Mouse (Mus musculus) neural tube, embryonic 15.5 days (tissue): ENCODE measurements around the gene Usp54. TPM values are rescaled to one million over a fixed set of nuclear protein-coding genes. Genes with fewer than 3 reads are reported as not detected.
"Not testable (repeated sequence)": the region's sequence is repeated elsewhere in the genome, so short reads cannot be mapped to it uniquely, and the experiment has no call there.

Experiments used
- ATAC-seq: fragments of 200-750 bp; cut with Nextera tagmentation; 2 replicates; pipeline ENCODE4 v1.8.0; 2017; ENCODE audit warnings: mild to moderate bottlenecking, moderate TSS enrichment, moderate library complexity; ENCODE audit not compliant: low FRiP score
- H3K27ac ChIP-seq: fragments of 300-500 bp; sonication (generic); replicated peaks from 2 replicates; pipeline ENCODE4 v1.5.1; 2015; ENCODE audit warnings: mild to moderate bottlenecking, inconsistent platforms
- H3K27me3 ChIP-seq: fragments of 300-500 bp; sonication (generic); replicated peaks from 2 replicates; pipeline ENCODE4 v1.6.1; 2015; ENCODE audit warnings: inconsistent platforms
- H3K36me3 ChIP-seq: fragments of 300-500 bp; sonication (generic); 2 replicates; pipeline ENCODE4 v1.6.1; 2015; ENCODE audit warnings: inconsistent platforms
- H3K4me1 ChIP-seq: fragments of 300-500 bp; sonication (generic); 2 replicates; pipeline ENCODE4 v1.6.1; 2015; ENCODE audit warnings: inconsistent platforms
- H3K4me2 ChIP-seq: fragments of 300-500 bp; sonication (generic); 2 replicates; pipeline ENCODE4 v1.6.1; 2015; ENCODE audit warnings: inconsistent platforms, mild to moderate bottlenecking, moderate library complexity
- H3K4me3 ChIP-seq: fragments of 300-500 bp; sonication (generic); replicated peaks from 2 replicates; pipeline ENCODE4 v1.5.1; 2015; ENCODE audit warnings: mild to moderate bottlenecking, inconsistent platforms
- H3K9ac ChIP-seq: fragments of 300-500 bp; sonication (generic); replicated peaks from 2 replicates; pipeline ENCODE4 v1.6.1; 2015; ENCODE audit warnings: mild to moderate bottlenecking, inconsistent platforms
- H3K9me3 ChIP-seq: fragments of 300-500 bp; sonication (generic); replicated peaks from 2 replicates; pipeline ENCODE4 v1.6.1; 2016; ENCODE audit warnings: inconsistent platforms
- WGBS: fragments of 180-500 bp; shearing (Covaris S2); methylation state at CpG from one replicate; pipeline ENCODE4 v1.1.7; 2015; ENCODE audit warnings: mixed read lengths; 5-methylcytosine and 5-hydroxymethylcytosine counted together
- polyA plus RNA-seq: library from polyadenylated mRNA; unstranded; fragments of >200 nt; fragmentation: Nextera tagmentation; extraction: Ambion mirVana; gene quantifications from 2 replicates; pipeline ENCODE4 v1.2.1, GENCODE M21; 2015

The Usp54 gene
- polyA plus RNA-seq, 1 experiment from 2014 or later = 9.7 TPM

GRCm38 (mm10) chr14:20651722-20652256 is 10.9 kb upstream of the Usp54 start:
- no peaks in the 10 kb centered on the region for H3K36me3 ChIP-seq
- H3K9me3 ChIP-seq = no peaks in the 10 kb centered on the region
- 66% methylated on average over 4 of the region's 4 CpGs for WGBS
- no peak overlapping the region for H3K4me2 ChIP-seq
- no peak overlapping the region for H3K27ac ChIP-seq
- H3K27me3 ChIP-seq = no peaks in the 10 kb centered on the region
- no peaks in the 10 kb centered on the region for H3K4me1 ChIP-seq
- H3K4me3 ChIP-seq = no peak overlapping the region
- no peak overlapping the region for H3K9ac ChIP-seq
- no peak for ATAC-seq

GRCm38 (mm10) chr14:20651000-20651399 is 10.1 kb upstream of the Usp54 start:
- no peak overlapping the region for H3K4me2 ChIP-seq
- H3K9ac ChIP-seq = no peak overlapping the region
- 77% methylated on average over 2 of the region's 2 CpGs for WGBS

GRCm38 (mm10) chr14:20646381-20646780 is 5.5 kb upstream of the Usp54 start:
- H3K4me2 ChIP-seq = no peak overlapping the region
- peaks cover 9% of the 10 kb centered on the region for H3K4me1 ChIP-seq
- no peak overlapping the region for H3K27ac ChIP-seq
- H3K4me3 ChIP-seq = no peak overlapping the region
- H3K9ac ChIP-seq = no peak overlapping the region
- no peaks in the 10 kb centered on the region for H3K36me3 ChIP-seq
- no peaks in the 10 kb centered on the region for H3K27me3 ChIP-seq
- no peaks in the 10 kb centered on the region for H3K9me3 ChIP-seq
- no peak for ATAC-seq

More at GRCm38 (mm10) chr14:20651000-20651399, 10.1 kb upstream of the Usp54 start:
- Histone ChIP-seq H3K4me3 (no peak overlapping the region), H3K27ac (no peak overlapping the region), H3K27me3 (no peaks in the 10 kb centered on the region), H3K36me3 (no peaks in the 10 kb centered on the region), H3K9me3 (no peaks in the 10 kb centered on the region), H3K4me1 (no peaks in the 10 kb centered on the region)
- ATAC-seq = no peak

- H3K27ac ChIP-seq = no peak overlapping the region
- H3K36me3 ChIP-seq = no peaks in the 10 kb centered on the region
- H3K9ac ChIP-seq = no peak overlapping the region
- WGBS = 32% methylated on average over 3 of the region's 3 CpGs
- no peak for ATAC-seq
- H3K27me3 ChIP-seq = no peaks in the 10 kb centered on the region
- no peak overlapping the region for H3K4me2 ChIP-seq
- H3K4me1 ChIP-seq = peaks cover 9% of the 10 kb centered on the region
- H3K9me3 ChIP-seq = no peaks in the 10 kb centered on the region
- no peak overlapping the region for H3K4me3 ChIP-seq
Observed at GRCm38 (mm10) chr14:20645547-20645946, 4.7 kb upstream of the Usp54 start.

GRCm38 (mm10) chr14:20641438-20641875 is 594 bp upstream of the Usp54 start:
- ATAC-seq = no peak
- peak overlapping the region; percentile 88 for H3K4me2 ChIP-seq
- H3K9ac ChIP-seq = peak overlapping the region; percentile 78
- H3K27me3 ChIP-seq = no peaks in the 10 kb centered on the region
- H3K27ac ChIP-seq = peak overlapping the region; percentile 95
- H3K36me3 ChIP-seq = no peaks in the 10 kb centered on the region
- H3K4me3 ChIP-seq = peak overlapping the region; percentile 73
- no peaks in the 10 kb centered on the region for H3K9me3 ChIP-seq
- peaks cover 17% of the 10 kb centered on the region for H3K4me1 ChIP-seq
- WGBS = 17% methylated on average over 10 of the region's 10 CpGs

GRCm38 (mm10) chr14:20639918-20640619 is 794 bp downstream of the Usp54 start:
- Histone ChIP-seq H3K36me3 (no peaks in the 10 kb centered on the region), H3K4me2 (peak overlapping the region; percentile 88), H3K9ac (peak overlapping the region; percentile 78), H3K4me3 (peak overlapping the region; percentile 73), H3K4me1 (peaks cover 17% of the 10 kb centered on the region), H3K27ac (peak overlapping the region; percentile 95), H3K9me3 (no peaks in the 10 kb centered on the region), H3K27me3 (no peaks in the 10 kb centered on the region)
- under 1% methylated on average over 16 of the region's 16 CpGs for WGBS
- ATAC-seq = peak; percentile 65

- H3K4me2 ChIP-seq = no peak overlapping the region
- WGBS = 84% methylated on average over 6 of the region's 6 CpGs
- H3K4me3 ChIP-seq = no peak overlapping the region
- no peaks in the 10 kb centered on the region for H3K36me3 ChIP-seq
- H3K9me3 ChIP-seq = no peaks in the 10 kb centered on the region
- ATAC-seq = no peak
- no peak overlapping the region for H3K27ac ChIP-seq
- H3K4me1 ChIP-seq = peaks cover 17% of the 10 kb centered on the region
- no peaks in the 10 kb centered on the region for H3K27me3 ChIP-seq
- H3K9ac ChIP-seq = no peak overlapping the region
Observed at GRCm38 (mm10) chr14:20638702-20639101, 2.2 kb downstream of the Usp54 start.

GRCm38 (mm10) chr14:20637818-20638574 is 2.9 kb downstream of the Usp54 start:
- Histone ChIP-seq H3K36me3 (no peaks in the 10 kb centered on the region), H3K4me2 (no peak overlapping the region), H3K4me3 (no peak overlapping the region), H3K27ac (no peak overlapping the region), H3K27me3 (no peaks in the 10 kb centered on the region), H3K9me3 (no peaks in the 10 kb centered on the region), H3K9ac (no peak overlapping the region), H3K4me1 (peaks cover 17% of the 10 kb centered on the region)
- ATAC-seq = no peak
- WGBS = 92% methylated on average over 2 of the region's 2 CpGs

- H3K27me3 ChIP-seq, ATAC-seq, H3K27ac ChIP-seq, H3K4me2 ChIP-seq, H3K36me3 ChIP-seq, H3K9ac ChIP-seq, H3K4me3 ChIP-seq, H3K9me3 ChIP-seq: not testable (repeated sequence)
- 97% methylated on average over 3 of the region's 3 CpGs for WGBS
- H3K4me1 ChIP-seq = peaks cover 14% of the 10 kb centered on the region
Observed at GRCm38 (mm10) chr14:20636968-20637367, 3.9 kb downstream of the Usp54 start.

GRCm38 (mm10) chr14:20635546-20635945 is 5.3 kb downstream of the Usp54 start:
- Histone ChIP-seq H3K4me3 (no peak overlapping the region), H3K36me3 (no peaks in the 10 kb centered on the region), H3K27me3 (no peaks in the 10 kb centered on the region), H3K9me3 (no peaks in the 10 kb centered on the region), H3K4me1 (peaks cover 9% of the 10 kb centered on the region), H3K9ac (no peak overlapping the region), H3K4me2 (no peak overlapping the region), H3K27ac (no peak overlapping the region)
- ATAC-seq = no peak
- WGBS = 82% methylated on average over 2 of the region's 2 CpGs

GRCm38 (mm10) chr14:20631253-20631652 is 9.6 kb downstream of the Usp54 start:
- Histone ChIP-seq H3K4me1 (no peaks in the 10 kb centered on the region), H3K36me3 (no peaks in the 10 kb centered on the region), H3K9me3 (no peaks in the 10 kb centered on the region), H3K4me2 (no peak overlapping the region), H3K4me3 (no peak overlapping the region), H3K27me3 (no peaks in the 10 kb centered on the region), H3K27ac (no peak overlapping the region), H3K9ac (no peak overlapping the region)
- 77% methylated on average over 4 of the region's 4 CpGs for WGBS
- no peak for ATAC-seq

GRCm38 (mm10) chr14:20626971-20627370 is 13.9 kb downstream of the Usp54 start:
- no peak overlapping the region for H3K4me3 ChIP-seq
- H3K9ac ChIP-seq = no peak overlapping the region
- no peaks in the 10 kb centered on the region for H3K36me3 ChIP-seq
- H3K4me1 ChIP-seq = no peaks in the 10 kb centered on the region
- H3K4me2 ChIP-seq = no peak overlapping the region
- 77% methylated on average over 3 of the region's 3 CpGs for WGBS
- H3K27ac ChIP-seq = no peak overlapping the region
- no peaks in the 10 kb centered on the region for H3K9me3 ChIP-seq
- no peaks in the 10 kb centered on the region for H3K27me3 ChIP-seq
- no peak for ATAC-seq
